Mouse (Mus musculus): ENCODE measurements around the gene Olfr490. TPM values are rescaled to one million over a fixed set of nuclear protein-coding genes. Genes with fewer than 3 reads are reported as not detected.

Gene Olfr490
- not detected in 2 replicates for polyA plus RNA-seq (2012; rRNA removed; ENCODE audit: low replicate concordance)

DNA sequence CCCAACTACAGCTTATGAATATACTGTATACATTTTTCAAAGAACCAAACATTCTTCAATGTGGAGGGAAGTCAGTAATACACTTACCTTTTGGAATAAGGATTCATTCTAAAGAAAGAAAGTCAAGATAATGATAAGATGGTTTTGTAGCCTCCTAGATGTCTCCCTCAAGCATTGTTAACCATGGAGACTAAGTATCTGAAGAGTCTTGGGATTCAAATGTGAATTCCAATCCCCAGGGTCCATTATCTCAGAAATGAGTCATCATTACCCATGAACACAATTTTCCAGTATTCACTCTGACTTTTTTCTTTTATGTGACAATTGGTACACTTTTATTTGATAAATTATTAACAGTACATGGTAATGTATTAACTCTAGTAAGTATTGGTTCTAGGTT is at the start of gene Olfr490:
Olfr490 (minus strand) TSS at position 101 of the 400 bp plus-strand sequence.

GRCm38 (mm10) chr7:108323574-108323973 is 34.8 kb upstream of the Olfr490 start, which contains the start of gene Olfr492:
Gene Olfr492, minus strand, starts transcription at chr7:108323674.

DNA sequence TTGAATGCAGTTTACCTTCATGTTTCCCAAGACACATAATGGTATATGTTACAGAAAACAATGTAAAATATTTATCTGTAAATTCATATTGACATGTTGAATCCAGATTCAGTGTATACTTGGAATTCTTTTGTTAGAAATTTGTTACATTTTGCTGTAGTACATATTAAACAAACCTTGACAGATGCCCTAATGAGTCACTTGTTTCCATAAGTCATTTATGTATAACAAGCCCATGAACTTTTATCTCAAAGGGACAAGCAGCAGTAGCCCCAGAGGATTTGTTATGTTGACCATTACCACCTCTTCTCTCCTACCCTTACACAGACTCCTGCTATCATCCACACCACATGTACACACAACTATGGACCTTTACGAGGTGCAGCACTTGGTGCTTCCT is 24.4 kb upstream of the Olfr490 start, which contains the start of gene Olfr491:
Olfr491 (plus strand) TSS at position 301 of the 400 bp plus-strand sequence.

DNA sequence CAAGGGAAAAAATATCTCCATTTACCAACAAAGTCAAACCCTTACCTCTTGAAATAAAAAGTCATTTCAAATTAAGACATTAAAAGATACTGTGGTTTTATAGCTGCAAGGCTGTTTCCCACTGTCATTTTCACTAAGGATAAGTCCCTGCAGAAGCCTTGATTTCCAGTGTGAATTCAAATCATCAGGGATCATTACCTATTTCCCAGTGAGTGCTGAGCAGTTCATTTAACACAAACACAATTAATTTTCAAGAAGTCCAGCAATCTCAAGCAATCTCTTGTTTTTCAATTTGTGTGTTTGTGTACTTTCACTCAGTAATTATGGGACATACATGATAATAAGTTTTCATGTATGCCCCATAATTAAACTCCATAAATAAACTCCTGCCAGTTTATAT is 30.5 kb downstream of the Olfr490 start, which contains the start of gene Olfr488:
Olfr488 (minus strand) TSS at position 101 of the 400 bp plus-strand sequence.

Other genes starting within 250 kb of the Olfr490 start
- not detected in 2 replicates for gene Olfr479, start 238.2 kb downstream of the Olfr490 start, polyA plus RNA-seq (2012; rRNA removed; ENCODE audit: low replicate concordance)
- not detected in 2 replicates for gene Olfr480, start 221.6 kb downstream of the Olfr490 start, polyA plus RNA-seq (2012; rRNA removed; ENCODE audit: low replicate concordance)
- gene Olfr481, start 209.1 kb downstream of the Olfr490 start, polyA plus RNA-seq (2012; rRNA removed; ENCODE audit: low replicate concordance) = not detected in 2 replicates
- gene Olfr482, start 191.3 kb downstream of the Olfr490 start, polyA plus RNA-seq (2012; rRNA removed; ENCODE audit: low replicate concordance) = not detected in 2 replicates
- gene Olfr483, start 188.1 kb downstream of the Olfr490 start, polyA plus RNA-seq (2012; rRNA removed; ENCODE audit: low replicate concordance) = not detected in 2 replicates
- gene Olfr484, start 161.5 kb downstream of the Olfr490 start, polyA plus RNA-seq (2012; rRNA removed; ENCODE audit: low replicate concordance) = not detected in 2 replicates
- gene Olfr485, start 129.1 kb downstream of the Olfr490 start, polyA plus RNA-seq (2012; rRNA removed; ENCODE audit: low replicate concordance) = not detected in 2 replicates
- not detected in 2 replicates for gene Olfr486, start 116.2 kb downstream of the Olfr490 start, polyA plus RNA-seq (2012; rRNA removed; ENCODE audit: low replicate concordance)
- not detected in 2 replicates for gene Olfr487, start 74.3 kb downstream of the Olfr490 start, polyA plus RNA-seq (2012; rRNA removed; ENCODE audit: low replicate concordance)
- gene Olfr488, start 30.6 kb downstream of the Olfr490 start, polyA plus RNA-seq (2012; rRNA removed; ENCODE audit: low replicate concordance) = not detected in 2 replicates
- not detected in 2 replicates for gene Olfr491, start 24.5 kb upstream of the Olfr490 start, polyA plus RNA-seq (2012; rRNA removed; ENCODE audit: low replicate concordance)
- gene Olfr492, start 34.7 kb upstream of the Olfr490 start, polyA plus RNA-seq (2012; rRNA removed; ENCODE audit: low replicate concordance) = not detected in 2 replicates
- not detected in 2 replicates for gene Olfr493, start 58.0 kb upstream of the Olfr490 start, polyA plus RNA-seq (2012; rRNA removed; ENCODE audit: low replicate concordance)
- gene Olfr494, start 76.4 kb upstream of the Olfr490 start, polyA plus RNA-seq (2012; rRNA removed; ENCODE audit: low replicate concordance) = not detected in 2 replicates
- not detected in 2 replicates for gene Olfr495, start 104.2 kb upstream of the Olfr490 start, polyA plus RNA-seq (2012; rRNA removed; ENCODE audit: low replicate concordance)
- not detected in 2 replicates for gene Olfr497, start 131.5 kb upstream of the Olfr490 start, polyA plus RNA-seq (2012; rRNA removed; ENCODE audit: low replicate concordance)
- gene Olfr498, start 176.4 kb upstream of the Olfr490 start, polyA plus RNA-seq (2012; rRNA removed; ENCODE audit: low replicate concordance) = not detected in 2 replicates
- gene Olfr502, start 236.1 kb upstream of the Olfr490 start, polyA plus RNA-seq (2012; rRNA removed; ENCODE audit: low replicate concordance) = not detected in 2 replicates